8 mouse cellular contexts compared by ENCODE assay signal in the genomic region with DNA sequence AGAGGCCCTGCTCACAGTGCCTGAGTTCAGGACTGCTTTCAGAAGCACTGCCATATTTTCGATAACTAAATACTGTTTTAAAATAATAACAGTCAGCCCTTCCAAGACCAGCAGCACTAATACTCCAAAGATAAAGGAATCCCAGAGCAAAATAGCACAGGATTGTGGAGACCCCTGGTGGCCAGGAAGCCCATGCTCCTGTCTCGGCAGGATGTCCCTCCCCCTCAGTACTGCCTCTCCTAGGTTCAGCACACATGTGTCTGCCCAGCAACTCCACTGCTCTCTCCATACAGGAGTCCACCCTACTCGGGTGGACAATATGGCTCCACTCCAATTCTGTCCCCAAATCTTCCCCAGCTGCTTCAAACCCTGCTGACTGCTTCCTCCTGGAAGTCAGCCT. TPM values are rescaled to one million over a fixed set of nuclear protein-coding genes. Genes with fewer than 3 reads are reported as not detected.
DNase-seq lines count a peak whose midpoint lies in the region; ATAC-seq and TF ChIP-seq lines count a peak whose summit lies in the region.
"Had no signal": no experiment of that assay in that cellular context is flagged by ENCODE, and none has a peak within 500 bp of the region (broad histone marks: within the 10 kb centered on the region; RNA-seq: fewer than 3 reads in every experiment).

No protein-coding gene starts in this region.

- ATAC-seq in embryonic facial prominence, embryonic 11.5 days (replicated peaks; ENCODE audit: insufficient number of reproducible peaks, low FRiP score, low TSS enrichment, low read depth), result no peak
- ATAC-seq in midbrain, embryonic 13.5 days, result peak; percentile 67

- no peak overlapping the region for H3K4me2 ChIP-seq in embryonic facial prominence, embryonic 11.5 days (ENCODE audit: low read depth, low read length)
- no peak overlapping the region for H3K4me2 ChIP-seq in midbrain, embryonic 13.5 days (replicated peaks)
- H3K4me2 ChIP-seq: heart, embryonic 15.5 days had no signal

- 21% methylated on average over 3 of the region's 3 CpGs for WGBS in embryonic facial prominence, embryonic 11.5 days
- WGBS in midbrain, embryonic 13.5 days, result 23% methylated on average over 3 of the region's 3 CpGs

- no peaks in the 10 kb centered on the region for H3K4me1 ChIP-seq in ES-Bruce4 (ENCODE audit: control insufficient read depth, insufficient read depth, low read length)
- H3K4me1 ChIP-seq in embryonic facial prominence, embryonic 11.5 days (ENCODE audit: control insufficient read depth, insufficient read depth, low read length), result no peaks in the 10 kb centered on the region
- 0 out of 2 replicates have a peak, but pooled peaks cover 4% of the 10 kb centered on the region for H3K4me1 ChIP-seq in midbrain, embryonic 13.5 days (replicated peaks)

- H3K27ac ChIP-seq in ES-Bruce4 (ENCODE audit: insufficient read depth, low read length), result no peak overlapping the region
- H3K27ac ChIP-seq in embryonic facial prominence, embryonic 11.5 days (replicated peaks; ENCODE audit: low read depth, low read length), result no peak overlapping the region
- no peak overlapping the region for H3K27ac ChIP-seq in midbrain, embryonic 13.5 days
- H3K27ac ChIP-seq: heart, embryonic 15.5 days had no signal

- no peak for TF ChIP-seq POLR2A in ES-Bruce4 (IDR thresholded peaks at IDR 0.05; ENCODE audit: insufficient read depth, low read length)

- no peak for TF ChIP-seq EP300 in ES-Bruce4 (IDR thresholded peaks at IDR 0.05; ENCODE audit: insufficient read depth, low read depth, low read length)

- H3K9ac ChIP-seq in ES-Bruce4 (ENCODE audit: low read depth, poor library complexity, severe bottlenecking), result no peak overlapping the region
- H3K9ac ChIP-seq in embryonic facial prominence, embryonic 11.5 days (replicated peaks; ENCODE audit: low read length), result no peak overlapping the region
- no peak overlapping the region for H3K9ac ChIP-seq in midbrain, embryonic 13.5 days (replicated peaks)
- H3K9ac ChIP-seq: heart, embryonic 15.5 days had no signal

- peak; percentile 55 for DNase-seq in adrenal gland, adult 2 months
- DNase-seq in embryonic facial prominence, embryonic 11.5 days (ENCODE audit: low spot score), result peak; percentile 78
- DNase-seq in heart, postnatal 14 days, result peak; percentile 81 to 88
- DNase-seq in left cerebral cortex, postnatal 10 days (ENCODE audit: extremely low spot score in 1 of 2, low spot score in 2 of 2), result peak; percentile 81 to 82
- DNase-seq in splenic B cell, adult 2 months (ENCODE audit: low read depth, low spot score), result peak; percentile 62

- no peaks in the 10 kb centered on the region for H3K36me3 ChIP-seq in ES-Bruce4 (ENCODE audit: control insufficient read depth, insufficient read depth, low read length, poor library complexity, severe bottlenecking)
- H3K36me3 ChIP-seq in embryonic facial prominence, embryonic 11.5 days (replicated peaks; ENCODE audit: control insufficient read depth, insufficient read depth, low read depth, low read length), result no peaks in the 10 kb centered on the region
- no peaks in the 10 kb centered on the region for H3K36me3 ChIP-seq in midbrain, embryonic 13.5 days
- H3K36me3 ChIP-seq in splenic B cell, adult 2 months (ENCODE audit: control insufficient read depth, insufficient read depth, low read length, poor library complexity, severe bottlenecking), result no peaks in the 10 kb centered on the region
- H3K36me3 ChIP-seq: heart, embryonic 15.5 days had no signal

- no peaks in the 10 kb centered on the region for H3K9me3 ChIP-seq in ES-Bruce4 (replicated peaks; ENCODE audit: control insufficient read depth, insufficient read depth, low read length, poor library complexity, severe bottlenecking)
- H3K9me3 ChIP-seq in embryonic facial prominence, embryonic 11.5 days (replicated peaks; ENCODE audit: control insufficient read depth, low read length), result no peaks in the 10 kb centered on the region
- H3K9me3 ChIP-seq in midbrain, embryonic 13.5 days, result no peaks in the 10 kb centered on the region
- H3K9me3 ChIP-seq: heart, embryonic 15.5 days had no signal

- peak; percentile 67 for TF ChIP-seq CTCF in ES-Bruce4 (IDR thresholded peaks at IDR 0.05; ENCODE audit: low read depth, low read length)

- intact Hi-C loops in heart, postnatal 14 days (cut with DNase I), result loop anchor here (1.0 to 10.0 kb wide), 5 partner anchors 109 to 588 kb away; partner anchors contain the start of genes Adamtsl2, Stkld1 and Surf4
- intact Hi-C loops in left cerebral cortex, postnatal 10 days (cut with DNase I), result loop anchor here (2.0 kb wide), 1 partner anchor 305 kb away; no protein-coding TSS in a partner anchor

- H3K4me3 ChIP-seq in ES-Bruce4 (ENCODE audit: low read depth, low read length), result no peak overlapping the region
- H3K4me3 ChIP-seq in embryonic facial prominence, embryonic 11.5 days (ENCODE audit: low read depth, low read length), result no peak overlapping the region
- no peak overlapping the region for H3K4me3 ChIP-seq in midbrain, embryonic 13.5 days (replicated peaks)
- H3K4me3 ChIP-seq: heart, embryonic 15.5 days had no signal

- H3K27me3 ChIP-seq in ES-Bruce4 (ENCODE audit: control insufficient read depth, insufficient read depth, low read length, poor library complexity, severe bottlenecking), result no peaks in the 10 kb centered on the region
- H3K27me3 ChIP-seq in embryonic facial prominence, embryonic 11.5 days (ENCODE audit: control insufficient read depth, insufficient read depth, low read length), result no peaks in the 10 kb centered on the region
- H3K27me3 ChIP-seq in midbrain, embryonic 13.5 days, result no peaks in the 10 kb centered on the region
- no peaks in the 10 kb centered on the region for H3K27me3 ChIP-seq in splenic B cell, adult 2 months (ENCODE audit: control insufficient read depth, insufficient read depth, low read length, poor library complexity, severe bottlenecking)
- H3K27me3 ChIP-seq: heart, embryonic 15.5 days had no signal

RNA-seq across cellular contexts. Expression of gene Sardh, which starts 12.4 kb away (rescaled TPM):
- polyA plus RNA-seq in ES-Bruce4 (2011; ENCODE audit: insufficient read depth, insufficient read length, low read depth, missing spikeins), result not detected in 2 replicates
- total RNA-seq in adrenal gland, adult 2 months (2021), result 1 to 10 TPM; 8.3 to 9.9 TPM
- 16.8 and 21.3 TPM in 2 replicates for polyA plus RNA-seq in adrenal gland, adult 2 months (2012; rRNA removed)
- polyA plus RNA-seq in embryonic facial prominence, embryonic 11.5 days (2014; fragmentation: Nextera tagmentation; extraction: Ambion mirVana), result 2.7 and 2.8 TPM in 2 replicates
- total RNA-seq in heart, postnatal 14 days (2021), result 10 to 100 TPM; 15.3 to 15.6 TPM
- total RNA-seq in left cerebral cortex, postnatal 10 days (2021), result 10 to 100 TPM in 1 of 2 experiments, 1 to 10 TPM in 1; 9.8 to 11.7 TPM
- polyA plus RNA-seq in midbrain, embryonic 13.5 days (2015; fragmentation: Nextera tagmentation; extraction: Ambion mirVana), result 2.6 and 3.7 TPM in 2 replicates
